Mouse (Mus musculus): ENCODE measurements around the gene Adck1. TPM values are rescaled to one million over a fixed set of nuclear protein-coding genes. Genes with fewer than 3 reads are reported as not detected.

Gene Adck1
- polyA plus RNA-seq, 1 experiment = 33.2 TPM

DNA sequence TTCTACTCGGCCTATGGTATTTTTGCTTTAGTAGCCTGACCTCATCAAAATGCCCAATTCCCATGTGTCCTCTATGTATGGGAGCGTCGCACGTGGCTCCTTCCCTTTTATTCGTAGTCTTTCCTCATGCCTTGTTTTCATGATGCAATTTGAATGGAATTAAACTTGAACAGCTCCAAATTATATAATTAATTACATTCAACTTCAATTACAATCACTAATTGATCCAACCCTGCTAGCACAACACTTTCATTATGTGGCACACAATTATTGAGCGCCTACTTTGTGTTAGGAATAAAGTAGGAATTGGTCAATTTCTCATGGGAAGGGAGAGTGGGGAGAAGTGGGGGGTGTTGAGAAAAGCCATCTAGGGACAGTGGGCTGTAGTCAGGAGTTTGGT lies 113.4 kb downstream of the Adck1 start:
- 91% methylated on average over 6 of the region's 6 CpGs for WGBS
- TF ChIP-seq CTCF (conservative IDR thresholded peaks at IDR 0.05; ENCODE audit: insufficient read depth, insufficient read length, low read depth, low read length) (no peak), POLR2A (IDR thresholded peaks at IDR 0.05; ENCODE audit: low read depth, low read length) (no peak)
- no peak overlapping the region for H3K4me3 ChIP-seq (ENCODE audit: insufficient read depth, low read depth, low read length)

GRCm38 (mm10) chr12:88475833-88476232 lies 115.5 kb downstream of the Adck1 start:
- Histone ChIP-seq H3K27me3 (replicated peaks; ENCODE audit: control insufficient read depth, insufficient read depth, low read length) (no peaks in the 10 kb centered on the region), H3K27ac (ENCODE audit: insufficient read depth, low read depth, low read length) (no peak overlapping the region), H3K4me3 (ENCODE audit: insufficient read depth, low read depth, low read length) (no peak overlapping the region), H3K4me1 (ENCODE audit: control insufficient read depth, insufficient read depth, low read length) (no peaks in the 10 kb centered on the region), H3K36me3 (ENCODE audit: control insufficient read depth, insufficient read depth, low read length) (no peaks in the 10 kb centered on the region)
- 84% methylated on average over 3 of the region's 3 CpGs for WGBS
- no peak for TF ChIP-seq POLR2A (IDR thresholded peaks at IDR 0.05; ENCODE audit: low read depth, low read length)
- no peak for TF ChIP-seq CTCF (conservative IDR thresholded peaks at IDR 0.05; ENCODE audit: insufficient read depth, insufficient read length, low read depth, low read length)
- DNase-seq = no peak

More for the DNA sequence above, 113.4 kb downstream of the Adck1 start:
- no peak overlapping the region for H3K27ac ChIP-seq (ENCODE audit: insufficient read depth, low read depth, low read length)
- H3K4me1 ChIP-seq (ENCODE audit: control insufficient read depth, insufficient read depth, low read length) = no peaks in the 10 kb centered on the region
- no peak for DNase-seq
- no peaks in the 10 kb centered on the region for H3K27me3 ChIP-seq (replicated peaks; ENCODE audit: control insufficient read depth, insufficient read depth, low read length)
- H3K36me3 ChIP-seq (ENCODE audit: control insufficient read depth, insufficient read depth, low read length) = no peaks in the 10 kb centered on the region

- no peaks in the 10 kb centered on the region for H3K36me3 ChIP-seq (ENCODE audit: control insufficient read depth, insufficient read depth, low read length)
- no peaks in the 10 kb centered on the region for H3K4me1 ChIP-seq (ENCODE audit: control insufficient read depth, insufficient read depth, low read length)
- no peak overlapping the region for H3K27ac ChIP-seq (ENCODE audit: insufficient read depth, low read depth, low read length)
- TF ChIP-seq POLR2A (IDR thresholded peaks at IDR 0.05; ENCODE audit: low read depth, low read length) = no peak
- TF ChIP-seq CTCF (conservative IDR thresholded peaks at IDR 0.05; ENCODE audit: insufficient read depth, insufficient read length, low read depth, low read length) = no peak
- 79% methylated on average over 6 of the region's 6 CpGs for WGBS
- no peak overlapping the region for H3K4me3 ChIP-seq (ENCODE audit: insufficient read depth, low read depth, low read length)
- no peak for DNase-seq
- H3K27me3 ChIP-seq (replicated peaks; ENCODE audit: control insufficient read depth, insufficient read depth, low read length) = no peaks in the 10 kb centered on the region
Measured at GRCm38 (mm10) chr12:88476702-88477101, 116.3 kb downstream of the Adck1 start.

DNA sequence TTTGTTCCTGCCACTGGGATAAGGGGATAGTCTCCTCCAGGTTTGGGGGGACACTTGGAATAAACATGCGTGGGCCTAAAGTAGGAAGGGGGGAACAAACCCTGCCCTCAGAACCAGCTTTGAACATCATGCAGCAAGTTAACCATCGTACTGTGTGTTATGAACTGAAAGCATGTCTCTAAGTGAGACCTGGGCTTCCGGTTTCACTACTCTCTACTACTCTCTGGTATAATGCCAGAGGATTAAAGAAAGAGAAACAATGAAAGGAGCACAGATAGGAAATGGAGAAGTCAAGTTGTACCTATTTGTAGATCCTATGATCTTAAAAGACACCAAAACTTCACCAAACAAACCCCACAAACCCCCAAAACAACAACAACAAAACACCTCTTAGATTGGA lies 121.3 kb downstream of the Adck1 start:
- no peak overlapping the region for H3K27ac ChIP-seq (ENCODE audit: insufficient read depth, low read depth, low read length)
- no peak overlapping the region for H3K4me3 ChIP-seq (ENCODE audit: insufficient read depth, low read depth, low read length)
- no peak for DNase-seq
- no peaks in the 10 kb centered on the region; the same call in 1 of the 2 replicates for H3K27me3 ChIP-seq (replicated peaks; ENCODE audit: control insufficient read depth, insufficient read depth, low read length)
- WGBS = 85% methylated on average over 3 of the region's 3 CpGs
- H3K36me3 ChIP-seq (ENCODE audit: control insufficient read depth, insufficient read depth, low read length) = no peaks in the 10 kb centered on the region
- no peaks in the 10 kb centered on the region for H3K4me1 ChIP-seq (ENCODE audit: control insufficient read depth, insufficient read depth, low read length)
- no peak for TF ChIP-seq CTCF (conservative IDR thresholded peaks at IDR 0.05; ENCODE audit: insufficient read depth, insufficient read length, low read depth, low read length)
- no peak for TF ChIP-seq POLR2A (IDR thresholded peaks at IDR 0.05; ENCODE audit: low read depth, low read length)

DNA sequence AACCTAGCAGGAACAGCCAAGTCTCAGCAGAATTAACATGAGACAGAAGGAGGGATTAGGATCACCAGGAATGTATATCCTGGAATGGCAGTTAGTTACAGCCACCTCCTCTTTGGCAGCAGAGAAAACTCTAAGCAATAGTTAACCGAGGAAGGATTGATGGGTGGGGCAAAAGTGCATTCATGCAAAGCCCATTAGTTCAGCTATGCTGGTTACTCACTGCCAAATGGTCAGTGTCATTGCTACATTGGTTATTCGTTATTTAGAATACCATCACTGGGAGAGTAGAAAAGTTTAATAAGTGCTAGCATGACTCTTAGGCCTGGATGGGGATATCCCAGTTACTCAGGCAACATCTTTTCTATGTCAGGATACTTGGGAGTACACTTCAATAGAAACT lies 130.5 kb downstream of the Adck1 start:
- WGBS = 23% methylated on average over 2 of the region's 2 CpGs
- H3K4me1 ChIP-seq (ENCODE audit: control insufficient read depth, insufficient read depth, low read length) = no peaks in the 10 kb centered on the region; the same call in 1 of the 2 replicates
- DNase-seq = peak; percentile 85
- no peak overlapping the region for H3K4me3 ChIP-seq (ENCODE audit: insufficient read depth, low read depth, low read length)
- TF ChIP-seq POLR2A (IDR thresholded peaks at IDR 0.05; ENCODE audit: low read depth, low read length) = no peak
- TF ChIP-seq CTCF (conservative IDR thresholded peaks at IDR 0.05; ENCODE audit: insufficient read depth, insufficient read length, low read depth, low read length) = no peak
- H3K27ac ChIP-seq (ENCODE audit: insufficient read depth, low read depth, low read length) = no peak overlapping the region
- H3K36me3 ChIP-seq (ENCODE audit: control insufficient read depth, insufficient read depth, low read length) = no peaks in the 10 kb centered on the region
- H3K27me3 ChIP-seq (replicated peaks; ENCODE audit: control insufficient read depth, insufficient read depth, low read length) = 0 out of 2 replicates have a peak, but pooled peaks cover 1% of the 10 kb centered on the region

Other genes starting within 250 kb of the Adck1 start
- not detected in 2 replicates for gene Gm10436, start 178.4 kb upstream of the Adck1 start, polyA plus RNA-seq (2012; rRNA removed)
- not detected in 2 replicates for gene Gm8332, start 110.5 kb upstream of the Adck1 start, polyA plus RNA-seq (2012; rRNA removed)
- not detected in 2 replicates for gene Gm5662, start 86.1 kb upstream of the Adck1 start, polyA plus RNA-seq (2012; rRNA removed)
- not detected in 2 replicates for gene Gm5039, start 36.5 kb upstream of the Adck1 start, polyA plus RNA-seq (2012; rRNA removed)

All from kidney, adult 2 months (tissue).